Mouse (Mus musculus) lung, embryonic 15.5 days (tissue): ENCODE measurements at regions not wholly inside any gene's neighbourhood (a gene's known extent, or its start where the extent isn't known, plus 50 kb on each side); places are given as distances from the start of the nearest gene placed in this dataset.

ENCODE experiments used
- ATAC-seq: fragments of 200-750 bp; cut with Nextera tagmentation; 2 replicates; pipeline ENCODE4 v1.8.0; 2017; ENCODE audit warnings: moderate number of reproducible peaks, borderline replicate concordance; ENCODE audit not compliant: low FRiP score, low TSS enrichment; ENCODE audit errors: extremely low read depth
- H3K27ac ChIP-seq: fragments of 300-500 bp; sonication (generic); 2 replicates; pipeline ENCODE4 v1.5.1; 2015; ENCODE audit warnings: moderate library complexity, mild to moderate bottlenecking, inconsistent platforms
- H3K27me3 ChIP-seq: fragments of 300-500 bp; sonication (generic); 2 replicates; pipeline ENCODE4 v1.6.1; 2015; ENCODE audit warnings: inconsistent platforms
- H3K36me3 ChIP-seq: fragments of 300-500 bp; sonication (generic); 2 replicates; pipeline ENCODE4 v1.6.1; 2015; ENCODE audit warnings: inconsistent platforms
- H3K4me1 ChIP-seq: fragments of 300-500 bp; sonication (generic); 2 replicates; pipeline ENCODE4 v1.6.1; 2015; ENCODE audit warnings: inconsistent platforms
- H3K4me2 ChIP-seq: fragments of 300-500 bp; sonication (generic); 2 replicates; pipeline ENCODE4 v1.6.1; 2015; ENCODE audit warnings: inconsistent platforms, mild to moderate bottlenecking, moderate library complexity
- H3K4me3 ChIP-seq: fragments of 300-500 bp; sonication (generic); 2 replicates; pipeline ENCODE4 v1.5.1; 2015; ENCODE audit warnings: mild to moderate bottlenecking, inconsistent platforms
- H3K9ac ChIP-seq: fragments of 300-500 bp; sonication (generic); 2 replicates; pipeline ENCODE4 v1.6.1; 2015; ENCODE audit warnings: inconsistent platforms
- H3K9me3 ChIP-seq: fragments of 300-500 bp; sonication (generic); 2 replicates; pipeline ENCODE4 v1.6.1; 2016; ENCODE audit warnings: inconsistent platforms
- WGBS: fragments of 180-500 bp; shearing (Covaris S2); methylation state at CpG from one replicate; pipeline ENCODE4 v1.1.7; 2015; 5-methylcytosine and 5-hydroxymethylcytosine counted together

- H3K4me2 ChIP-seq, result no peak overlapping the region
- peak; percentile 59; the same call in 1 of the 2 replicates for ATAC-seq
- no peaks in the 10 kb centered on the region for H3K27me3 ChIP-seq
- no peak overlapping the region for H3K9ac ChIP-seq
- WGBS, result 51% methylated on average over 10 of the region's 10 CpGs
- no peaks in the 10 kb centered on the region for H3K9me3 ChIP-seq
- H3K27ac ChIP-seq, result 0 out of 2 replicates have a peak overlapping the region, but pooled peaks have one; percentile 4
- H3K36me3 ChIP-seq, result no peaks in the 10 kb centered on the region
- peaks cover 3% of the 10 kb centered on the region; the same call in 1 of the 2 replicates for H3K4me1 ChIP-seq
- H3K4me3 ChIP-seq, result no peak overlapping the region
Measured at GRCm38 (mm10) chr10:45763160-45763955, 185.7 kb downstream of the Hace1 start.

- WGBS, result 20% methylated on average over 6 of the region's 6 CpGs
- no peak overlapping the region for H3K4me2 ChIP-seq
- no peaks in the 10 kb centered on the region for H3K9me3 ChIP-seq
- no peak overlapping the region for H3K9ac ChIP-seq
- H3K27me3 ChIP-seq, result no peaks in the 10 kb centered on the region
- ATAC-seq, result no peak
- H3K4me3 ChIP-seq, result no peak overlapping the region
- H3K4me1 ChIP-seq, result peaks cover 4% of the 10 kb centered on the region; the same call in 1 of the 2 replicates
- peak overlapping the region; percentile 41; the same call in 1 of the 2 replicates for H3K27ac ChIP-seq
- H3K36me3 ChIP-seq, result no peaks in the 10 kb centered on the region
Measured at GRCm38 (mm10) chr10:45779720-45780119, 202.1 kb downstream of the Hace1 start.

- no peak overlapping the region for H3K9ac ChIP-seq
- no peak overlapping the region for H3K4me2 ChIP-seq
- H3K27ac ChIP-seq, result no peak overlapping the region
- peaks cover 4% of the 10 kb centered on the region; the same call in 1 of the 2 replicates for H3K4me1 ChIP-seq
- no peak overlapping the region for H3K4me3 ChIP-seq
- 59% methylated on average over 5 of the region's 5 CpGs for WGBS
- no peaks in the 10 kb centered on the region for H3K9me3 ChIP-seq
- no peaks in the 10 kb centered on the region for H3K36me3 ChIP-seq
- no peak for ATAC-seq
- no peaks in the 10 kb centered on the region for H3K27me3 ChIP-seq
Measured at GRCm38 (mm10) chr10:45783026-45783425, 205.4 kb downstream of the Hace1 start.

GRCm38 (mm10) chr10:45783461-45784149 lies 206.0 kb downstream of the Hace1 start:
- no peaks in the 10 kb centered on the region for H3K27me3 ChIP-seq
- H3K4me2 ChIP-seq, result no peak overlapping the region
- H3K4me1 ChIP-seq, result peaks cover 4% of the 10 kb centered on the region; the same call in 1 of the 2 replicates
- H3K9ac ChIP-seq, result no peak overlapping the region
- H3K4me3 ChIP-seq, result no peak overlapping the region
- no peak for ATAC-seq
- no peak overlapping the region for H3K27ac ChIP-seq
- no peaks in the 10 kb centered on the region for H3K36me3 ChIP-seq
- H3K9me3 ChIP-seq, result no peaks in the 10 kb centered on the region
- WGBS, result 45% methylated on average over 11 of the region's 11 CpGs

GRCm38 (mm10) chr10:45784150-45784479 lies 206.5 kb downstream of the Hace1 start:
- H3K4me2 ChIP-seq, result no peak overlapping the region
- H3K9me3 ChIP-seq, result no peaks in the 10 kb centered on the region
- no peak for ATAC-seq
- H3K9ac ChIP-seq, result no peak overlapping the region
- 42% methylated on average over 2 of the region's 2 CpGs for WGBS
- H3K4me3 ChIP-seq, result no peak overlapping the region
- H3K4me1 ChIP-seq, result peaks cover 4% of the 10 kb centered on the region; the same call in 1 of the 2 replicates
- H3K27me3 ChIP-seq, result no peaks in the 10 kb centered on the region
- no peaks in the 10 kb centered on the region for H3K36me3 ChIP-seq
- H3K27ac ChIP-seq, result no peak overlapping the region

GRCm38 (mm10) chr10:45784575-45784974 lies 206.9 kb downstream of the Hace1 start:
- H3K9ac ChIP-seq, result no peak overlapping the region
- no peak overlapping the region for H3K4me2 ChIP-seq
- H3K4me3 ChIP-seq, result no peak overlapping the region
- peaks cover 4% of the 10 kb centered on the region; the same call in 1 of the 2 replicates for H3K4me1 ChIP-seq
- H3K27ac ChIP-seq, result no peak overlapping the region
- no peak for ATAC-seq
- 71% methylated on average over 4 of the region's 4 CpGs for WGBS
- no peaks in the 10 kb centered on the region for H3K27me3 ChIP-seq
- H3K36me3 ChIP-seq, result no peaks in the 10 kb centered on the region
- no peaks in the 10 kb centered on the region for H3K9me3 ChIP-seq

GRCm38 (mm10) chr10:45788356-45788755 lies 210.7 kb downstream of the Hace1 start:
- no peaks in the 10 kb centered on the region for H3K9me3 ChIP-seq
- 78% methylated on average over 1 of the region's 1 CpGs for WGBS

GRCm38 (mm10) chr10:45795582-45795981 lies 218.0 kb downstream of the Hace1 start:
- Histone ChIP-seq H3K9me3 (no peaks in the 10 kb centered on the region), H3K4me2 (no peak overlapping the region), H3K36me3 (no peaks in the 10 kb centered on the region), H3K27ac (no peak overlapping the region), H3K4me1 (no peaks in the 10 kb centered on the region), H3K4me3 (no peak overlapping the region), H3K9ac (no peak overlapping the region), H3K27me3 (no peaks in the 10 kb centered on the region)
- no peak for ATAC-seq
- 85% methylated on average over 2 of the region's 2 CpGs for WGBS

More at GRCm38 (mm10) chr10:45788356-45788755, 210.7 kb downstream of the Hace1 start:
- no peak for ATAC-seq
- Histone ChIP-seq H3K4me3 (no peak overlapping the region), H3K9ac (no peak overlapping the region), H3K27ac (no peak overlapping the region), H3K4me1 (no peaks in the 10 kb centered on the region), H3K4me2 (no peak overlapping the region), H3K27me3 (no peaks in the 10 kb centered on the region), H3K36me3 (no peaks in the 10 kb centered on the region)

GRCm38 (mm10) chr10:45800070-45800851 lies 222.6 kb downstream of the Hace1 start:
- 53% methylated on average over 12 of the region's 12 CpGs for WGBS
- no peak overlapping the region for H3K9ac ChIP-seq
- no peaks in the 10 kb centered on the region for H3K27me3 ChIP-seq
- ATAC-seq, result no peak
- H3K36me3 ChIP-seq, result no peaks in the 10 kb centered on the region
- no peak overlapping the region for H3K4me2 ChIP-seq
- no peak overlapping the region for H3K4me3 ChIP-seq
- no peaks in the 10 kb centered on the region for H3K9me3 ChIP-seq
- H3K4me1 ChIP-seq, result no peaks in the 10 kb centered on the region
- H3K27ac ChIP-seq, result no peak overlapping the region

GRCm38 (mm10) chr10:45801463-45801862 lies 223.8 kb downstream of the Hace1 start:
- H3K4me3 ChIP-seq, result no peak overlapping the region
- H3K4me2 ChIP-seq, result no peak overlapping the region
- no peak for ATAC-seq
- H3K27ac ChIP-seq, result no peak overlapping the region
- no peaks in the 10 kb centered on the region for H3K36me3 ChIP-seq
- no peaks in the 10 kb centered on the region for H3K27me3 ChIP-seq
- no peaks in the 10 kb centered on the region for H3K9me3 ChIP-seq
- no peak overlapping the region for H3K9ac ChIP-seq
- 19% methylated on average over 1 of the region's 1 CpGs for WGBS
- H3K4me1 ChIP-seq, result no peaks in the 10 kb centered on the region

- H3K9ac ChIP-seq, result no peak overlapping the region
- ATAC-seq, result no peak
- no peaks in the 10 kb centered on the region for H3K4me1 ChIP-seq
- H3K36me3 ChIP-seq, result no peaks in the 10 kb centered on the region
- 54% methylated on average over 18 of the region's 18 CpGs for WGBS
- H3K4me2 ChIP-seq, result no peak overlapping the region
- no peak overlapping the region for H3K27ac ChIP-seq
- no peaks in the 10 kb centered on the region for H3K27me3 ChIP-seq
- no peaks in the 10 kb centered on the region for H3K9me3 ChIP-seq
- H3K4me3 ChIP-seq, result no peak overlapping the region
Measured at GRCm38 (mm10) chr10:45806984-45807827, 229.6 kb downstream of the Hace1 start.
